ENCODE assay signal across 20 mouse cellular contexts in the genomic region with DNA sequence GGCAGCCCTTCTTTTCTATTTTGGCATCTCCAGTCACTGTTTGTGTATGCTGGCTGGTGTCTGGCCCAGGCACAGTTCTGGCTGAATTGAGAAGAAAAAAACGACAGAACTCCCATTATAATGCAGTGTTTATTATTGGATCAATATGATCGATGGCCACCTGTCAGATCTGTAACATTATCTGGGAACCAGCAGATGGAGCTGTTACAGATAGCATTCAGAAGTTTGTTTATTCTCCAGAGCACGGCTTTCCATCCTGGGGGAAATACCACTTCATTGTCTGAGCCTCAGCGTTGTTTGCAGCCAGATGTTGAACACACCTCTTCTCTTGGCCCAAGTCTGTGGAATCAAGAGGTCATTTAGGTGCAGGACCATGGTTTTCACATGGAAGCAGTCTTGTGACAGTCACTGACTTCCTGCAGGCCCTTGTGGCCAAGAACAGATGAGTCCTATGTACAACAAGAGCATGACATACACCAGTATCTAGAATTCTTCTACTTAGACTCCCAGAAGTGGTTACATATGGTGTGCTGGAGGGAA. TPM values are rescaled to one million over a fixed set of nuclear protein-coding genes. Genes with fewer than 3 reads are reported as not detected.
DNase-seq lines count a peak whose midpoint lies in the region; TF ChIP-seq lines count a peak whose summit lies in the region.
"Had no signal": no experiment of that assay in that cellular context is flagged by ENCODE, and none has a peak within 500 bp of the region (broad histone marks: within the 10 kb centered on the region; RNA-seq: fewer than 3 reads in every experiment).

No protein-coding gene starts in this region.

- no peak overlapping the region for H3K27ac ChIP-seq in gastrocnemius, adult 2 months
- no peak overlapping the region for H3K27ac ChIP-seq in left cerebral cortex, adult 2 months
- H3K27ac ChIP-seq: embryonic facial prominence, embryonic 12.5 days; limb, embryonic 15.5 days had no signal

- intact Hi-C loops in gastrocnemius, adult 2 months (cut with DNase I) = no loop called here
- intact Hi-C loops in gastrocnemius, postnatal 14 days (cut with DNase I; ENCODE audit: low total_unique reads) = no loop called here
- intact Hi-C loops in left cerebral cortex, adult 2 months (cut with DNase I) = loop anchor here (2.0 kb wide), 1 partner anchor 102 kb away; no protein-coding TSS in a partner anchor

- TF ChIP-seq CTCF in gastrocnemius, adult 2 months (IDR thresholded peaks at IDR 0.05) = peak; percentile 18; the same call in 1 of the 2 replicates
- TF ChIP-seq CTCF in left cerebral cortex, adult 2 months (IDR thresholded peaks at IDR 0.05) = peak; percentile 55

- DNase-seq in gastrocnemius, adult 2 months = no peak
- no peak for DNase-seq in gastrocnemius, postnatal 14 days
- no peak for DNase-seq in left cerebral cortex, adult 2 months (ENCODE audit: extremely low spot score in 1 of 2, low spot score in 2 of 2)
- no peak for DNase-seq in left cerebral cortex, adult 9 months (ENCODE audit: low spot score in 2 of 2)
- peak; percentile 19 for DNase-seq in 416B (ENCODE audit: low read depth)
- peak; percentile 22 for DNase-seq in R1 (ENCODE audit: low read depth, low spot score)
- no peak for DNase-seq in frontal cortex, adult 2 months (ENCODE audit: extremely low spot score in 1 of 2, low spot score in 1 of 2)
- no peak for DNase-seq in right cerebral cortex, postnatal 25 days
- DNase-seq: adrenal gland, postnatal 36 days; heart, adult 18-20 months; heart, postnatal 14 days; right cerebral cortex, postnatal 14 days had no signal

- no peak overlapping the region for H3K4me3 ChIP-seq in gastrocnemius, adult 2 months
- no peak overlapping the region for H3K4me3 ChIP-seq in left cerebral cortex, adult 2 months
- H3K4me3 ChIP-seq: embryonic facial prominence, embryonic 12.5 days; limb, embryonic 15.5 days had no signal

RNA-seq across cellular contexts. Expression of gene Nkx2-2, which starts 11.1 kb away (rescaled TPM):
- not detected for total RNA-seq in gastrocnemius, adult 2 months (2021)
- total RNA-seq in gastrocnemius, postnatal 14 days (2021) = under 1 TPM in 1 of 2 experiments, not detected in 1; 0.18 TPM
- total RNA-seq in left cerebral cortex, adult 2 months (2021) = 1 to 10 TPM; 4.1 to 4.5 TPM
- polyA plus RNA-seq in frontal cortex, adult 2 months (2012; rRNA removed) = 7.0 and 7.4 TPM in 2 replicates
- total RNA-seq: adrenal gland, postnatal 36 days; heart, adult 18-20 months; heart, postnatal 14 days; megakaryocyte-erythroid progenitor cell, adult 5-6 weeks; MEL had no signal
- polyA plus RNA-seq: C2C12; kidney, embryonic 14.5 days; limb, embryonic 15.5 days; lung, embryonic 16.5 days; urinary bladder, adult 2 months had no signal

Comparison
In these comparisons a context has a peak if more than half of its experiments do, and no peak if none do; other contexts are left out.
1. DNase-seq: peak in 416B (single experiment) and R1 (single experiment); none in gastrocnemius, adult 2 months (single experiment), gastrocnemius, postnatal 14 days (single experiment), left cerebral cortex, adult 2 months (0 of 2), left cerebral cortex, adult 9 months (0 of 2), frontal cortex, adult 2 months (0 of 2) and right cerebral cortex, postnatal 25 days (single experiment).
2. RNA of gene Nkx2-2, which starts 11.1 kb away (total RNA-seq): 4.1 to 4.5 TPM in left cerebral cortex, adult 2 months; 0.18 TPM in gastrocnemius, postnatal 14 days and not detected in gastrocnemius, adult 2 months; every median in the first group is over 4 times any median in the second.